Mouse (Mus musculus): Measurements from ENCODE around the gene Il1a. TPM values are rescaled to one million over a fixed set of nuclear protein-coding genes. Genes with fewer than 3 reads are reported as not detected.

The Il1a gene
- polyA plus RNA-seq, 1 experiment from 2014 or later, result 0.33 TPM

- peak; percentile 6; the same call in 1 of the 2 replicates for ATAC-seq
- no peak overlapping the region for H3K27ac ChIP-seq (ENCODE audit: low read length)
- 92% methylated on average over 3 of the region's 3 CpGs for WGBS
- no peak overlapping the region for H3K4me3 ChIP-seq (replicated peaks; ENCODE audit: low read length)
- no peak overlapping the region for H3K9ac ChIP-seq (replicated peaks; ENCODE audit: low read depth, low read length)
- no peak overlapping the region for H3K4me2 ChIP-seq (ENCODE audit: low read length)
- H3K4me1 ChIP-seq (replicated peaks; ENCODE audit: control insufficient read depth, insufficient read depth, low read length), result no peaks in the 10 kb centered on the region
- H3K9me3 ChIP-seq (ENCODE audit: control insufficient read depth, low read length), result no peaks in the 10 kb centered on the region
- H3K36me3 ChIP-seq (ENCODE audit: control insufficient read depth, insufficient read depth), result no peaks in the 10 kb centered on the region
- no peaks in the 10 kb centered on the region for H3K27me3 ChIP-seq (replicated peaks; ENCODE audit: control insufficient read depth, insufficient read depth, low read length)
Measured at GRCm38 (mm10) chr2:129258056-129258455, 51.7 kb downstream of the Il1a start.

- no peak for ATAC-seq
- H3K9ac ChIP-seq (replicated peaks; ENCODE audit: low read depth, low read length), result no peak overlapping the region
- no peaks in the 10 kb centered on the region for H3K4me1 ChIP-seq (replicated peaks; ENCODE audit: control insufficient read depth, insufficient read depth, low read length)
- H3K27me3 ChIP-seq (replicated peaks; ENCODE audit: control insufficient read depth, insufficient read depth, low read length), result no peaks in the 10 kb centered on the region
- H3K4me2 ChIP-seq (ENCODE audit: low read length), result no peak overlapping the region
- H3K36me3 ChIP-seq (ENCODE audit: control insufficient read depth, insufficient read depth), result no peaks in the 10 kb centered on the region
- H3K4me3 ChIP-seq (replicated peaks; ENCODE audit: low read length), result no peak overlapping the region
- WGBS, result 76% methylated on average over 4 of the region's 4 CpGs
- no peak overlapping the region for H3K27ac ChIP-seq (ENCODE audit: low read length)
- H3K9me3 ChIP-seq (ENCODE audit: control insufficient read depth, low read length), result no peaks in the 10 kb centered on the region
Measured at GRCm38 (mm10) chr2:129256006-129256405, 53.8 kb downstream of the Il1a start.

- no peaks in the 10 kb centered on the region for H3K9me3 ChIP-seq (ENCODE audit: control insufficient read depth, low read length)
- H3K36me3 ChIP-seq (ENCODE audit: control insufficient read depth, insufficient read depth), result no peaks in the 10 kb centered on the region
- WGBS, result 86% methylated on average over 2 of the region's 2 CpGs
- no peak overlapping the region for H3K27ac ChIP-seq (ENCODE audit: low read length)
- no peak overlapping the region for H3K4me2 ChIP-seq (ENCODE audit: low read length)
- H3K4me1 ChIP-seq (replicated peaks; ENCODE audit: control insufficient read depth, insufficient read depth, low read length), result no peaks in the 10 kb centered on the region
- no peaks in the 10 kb centered on the region for H3K27me3 ChIP-seq (replicated peaks; ENCODE audit: control insufficient read depth, insufficient read depth, low read length)
- H3K9ac ChIP-seq (replicated peaks; ENCODE audit: low read depth, low read length), result no peak overlapping the region
- ATAC-seq, result no peak
- no peak overlapping the region for H3K4me3 ChIP-seq (replicated peaks; ENCODE audit: low read length)
Measured at GRCm38 (mm10) chr2:129254076-129254475, 55.7 kb downstream of the Il1a start.

- Histone ChIP-seq H3K27ac (ENCODE audit: low read length) (no peak overlapping the region), H3K36me3 (ENCODE audit: control insufficient read depth, insufficient read depth) (no peaks in the 10 kb centered on the region), H3K4me1 (replicated peaks; ENCODE audit: control insufficient read depth, insufficient read depth, low read length) (no peaks in the 10 kb centered on the region), H3K27me3 (replicated peaks; ENCODE audit: control insufficient read depth, insufficient read depth, low read length) (no peaks in the 10 kb centered on the region), H3K9ac (replicated peaks; ENCODE audit: low read depth, low read length) (no peak overlapping the region), H3K9me3 (ENCODE audit: control insufficient read depth, low read length) (no peaks in the 10 kb centered on the region), H3K4me3 (replicated peaks; ENCODE audit: low read length) (no peak overlapping the region), H3K4me2 (ENCODE audit: low read length) (no peak overlapping the region)
- 76% methylated on average over 2 of the region's 2 CpGs for WGBS
- no peak for ATAC-seq
Measured at GRCm38 (mm10) chr2:129253631-129253970, 56.2 kb downstream of the Il1a start.

GRCm38 (mm10) chr2:129252836-129253630, 56.7 kb downstream of the Il1a start:
- Histone ChIP-seq H3K4me1 (replicated peaks; ENCODE audit: control insufficient read depth, insufficient read depth, low read length) (no peaks in the 10 kb centered on the region), H3K9ac (replicated peaks; ENCODE audit: low read depth, low read length) (no peak overlapping the region), H3K4me3 (replicated peaks; ENCODE audit: low read length) (no peak overlapping the region), H3K4me2 (ENCODE audit: low read length) (no peak overlapping the region), H3K36me3 (ENCODE audit: control insufficient read depth, insufficient read depth) (no peaks in the 10 kb centered on the region), H3K27ac (ENCODE audit: low read length) (no peak overlapping the region), H3K27me3 (replicated peaks; ENCODE audit: control insufficient read depth, insufficient read depth, low read length) (no peaks in the 10 kb centered on the region), H3K9me3 (ENCODE audit: control insufficient read depth, low read length) (no peaks in the 10 kb centered on the region)
- 90% methylated on average over 19 of the region's 19 CpGs for WGBS
- ATAC-seq, result no peak

Other genes starting within 250 kb of the Il1a start
- 33.5 and 35.9 TPM in 2 replicates for gene Ttl, start 244.0 kb downstream of the Il1a start, polyA plus RNA-seq (2015; fragmentation: Nextera tagmentation; extraction: Ambion mirVana)
- gene Polr1b, start 209.0 kb downstream of the Il1a start, polyA plus RNA-seq (2015; fragmentation: Nextera tagmentation; extraction: Ambion mirVana), result 18.6 and 19.1 TPM in 2 replicates
- gene Chchd5, start 180.3 kb downstream of the Il1a start, polyA plus RNA-seq (2015; fragmentation: Nextera tagmentation; extraction: Ambion mirVana), result 20.1 and 23.5 TPM in 2 replicates
- 58.3 and 60.4 TPM in 2 replicates for gene Slc20a1, start 111.2 kb downstream of the Il1a start, polyA plus RNA-seq (2015; fragmentation: Nextera tagmentation; extraction: Ambion mirVana)
- gene Ckap2l, start 12.8 kb downstream of the Il1a start, polyA plus RNA-seq (2015; fragmentation: Nextera tagmentation; extraction: Ambion mirVana), result 17.6 and 23.9 TPM in 2 replicates
- gene Il1b, start 61.2 kb upstream of the Il1a start, polyA plus RNA-seq (2015; fragmentation: Nextera tagmentation; extraction: Ambion mirVana), result not detected in 2 replicates
- gene F830045P16Rik, start 226.6 kb upstream of the Il1a start, polyA plus RNA-seq (2015; fragmentation: Nextera tagmentation; extraction: Ambion mirVana), result not detected in 2 replicates